Mouse (Mus musculus): ENCODE data around the gene Hip1.

- TF ChIP-seq CTCF (IDR thresholded peaks at IDR 0.05; ENCODE audit: low read depth, low read length) (no peak), POLR2AphosphoS5 (IDR thresholded peaks at IDR 0.05; ENCODE audit: insufficient replicate concordance, low read depth, low read length) (no peak), GATA2 (IDR thresholded peaks at IDR 0.05; ENCODE audit: borderline replicate concordance, low read depth, low read length) (no peak), GATA1 (IDR thresholded peaks at IDR 0.05; ENCODE audit: borderline replicate concordance, low read length) (no peak), TAL1 (conservative IDR thresholded peaks at IDR 0.05; ENCODE audit: low read depth, low read length) (no peak)
These were observed 181.4 kb downstream of the Hip1 start for GRCm38 (mm10) chr5:135363540-135363939.
